Mouse (Mus musculus) forebrain, embryonic 15.5 days (tissue): ENCODE measurements around the gene Vwa3a. TPM values are rescaled to one million over a fixed set of nuclear protein-coding genes. Genes with fewer than 3 reads are reported as not detected.

Source experiments
- ATAC-seq: fragments of 200-750 bp; cut with Nextera tagmentation; replicated peaks from 2 replicates; pipeline ENCODE4 v1.8.0; 2017; ENCODE audit warnings: mild to moderate bottlenecking, moderate TSS enrichment, moderate library complexity
- H3K27ac ChIP-seq: fragments of 300-500 bp; sonication (generic); replicated peaks from 2 replicates; pipeline ENCODE4 v1.5.1; 2015; ENCODE audit warnings: mild to moderate bottlenecking, inconsistent platforms
- H3K27me3 ChIP-seq: fragments of 300-500 bp; sonication (generic); 2 replicates; pipeline ENCODE4 v1.6.1; 2015; ENCODE audit warnings: inconsistent platforms
- H3K36me3 ChIP-seq: fragments of 300-500 bp; sonication (generic); 2 replicates; pipeline ENCODE4 v1.6.1; 2015; ENCODE audit warnings: mild to moderate bottlenecking, inconsistent platforms
- H3K4me1 ChIP-seq: fragments of 300-500 bp; sonication (generic); 2 replicates; pipeline ENCODE4 v1.6.1; 2015; ENCODE audit warnings: inconsistent platforms
- H3K4me2 ChIP-seq: fragments of 300-500 bp; sonication (generic); replicated peaks from 2 replicates; pipeline ENCODE4 v1.6.1; 2015; ENCODE audit warnings: mild to moderate bottlenecking, inconsistent platforms
- H3K4me3 ChIP-seq: fragments of 300-500 bp; sonication (generic); 2 replicates; pipeline ENCODE4 v1.5.1; 2015; ENCODE audit warnings: mild to moderate bottlenecking, inconsistent platforms
- H3K9ac ChIP-seq: fragments of 300-500 bp; sonication (generic); replicated peaks from 2 replicates; pipeline ENCODE4 v1.6.1; 2015; ENCODE audit warnings: mild to moderate bottlenecking, inconsistent platforms
- H3K9me3 ChIP-seq: fragments of 300-500 bp; sonication (generic); 2 replicates; pipeline ENCODE4 v1.6.1; 2016; ENCODE audit warnings: inconsistent platforms
- WGBS: fragments of 180-500 bp; shearing (Covaris S2); methylation state at CpG from one replicate; pipeline ENCODE4 v1.1.7; 2015; ENCODE audit warnings: mixed read lengths; 5-methylcytosine and 5-hydroxymethylcytosine counted together
- polyA plus RNA-seq: library from polyadenylated mRNA; unstranded; fragments of >200 nt; fragmentation: Nextera tagmentation; extraction: Ambion mirVana; gene quantifications from 2 replicates; pipeline ENCODE4 v1.2.1, GENCODE M21; 2015

Vwa3a gene
- polyA plus RNA-seq, 1 experiment from 2014 or later = 1.2 TPM

GRCm38 (mm10) chr7:120842345-120843036 lies 103.4 kb downstream of the Vwa3a start, which contains the start of gene Eef2k:
Gene Eef2k, plus strand, starts transcription at chr7:120842831.
- no peaks in the 10 kb centered on the region for H3K27me3 ChIP-seq
- 4% methylated on average over 34 of the region's 35 CpGs for WGBS

GRCm38 (mm10) chr7:120843037-120843621 lies 104.0 kb downstream of the Vwa3a start:
- Histone ChIP-seq H3K9me3 (no peaks in the 10 kb centered on the region), H3K27me3 (no peaks in the 10 kb centered on the region), H3K9ac (peak overlapping the region; percentile 93), H3K27ac (peak overlapping the region; percentile 99), H3K36me3 (no peaks in the 10 kb centered on the region), H3K4me1 (peaks cover 20% of the 10 kb centered on the region), H3K4me3 (peak overlapping the region; percentile 78), H3K4me2 (peak overlapping the region; percentile 73)
- ATAC-seq = peak; percentile 88
- WGBS = 1% methylated on average over 40 of the region's 40 CpGs

More at GRCm38 (mm10) chr7:120842345-120843036, 103.4 kb downstream of the Vwa3a start, which contains the start of gene Eef2k:
- H3K36me3 ChIP-seq = no peaks in the 10 kb centered on the region
- H3K9me3 ChIP-seq = no peaks in the 10 kb centered on the region
- H3K27ac ChIP-seq = peak within 1 kb of the TSS; percentile 99
- H3K9ac ChIP-seq = peak within 1 kb of the TSS; percentile 93
- peak; percentile 91 for ATAC-seq
- peak within 1 kb of the TSS; percentile 78 for H3K4me3 ChIP-seq
- peak within 1 kb of the TSS; percentile 73 for H3K4me2 ChIP-seq
- H3K4me1 ChIP-seq = peaks cover 20% of the 10 kb centered on the region

GRCm38 (mm10) chr7:120843852-120844435 lies 104.8 kb downstream of the Vwa3a start:
- no peaks in the 10 kb centered on the region for H3K9me3 ChIP-seq
- H3K9ac ChIP-seq = peak overlapping the region; percentile 93
- peak; percentile 12 for ATAC-seq
- H3K4me2 ChIP-seq = peak overlapping the region; percentile 73
- no peaks in the 10 kb centered on the region for H3K36me3 ChIP-seq
- H3K4me1 ChIP-seq = peaks cover 20% of the 10 kb centered on the region
- H3K27ac ChIP-seq = peak overlapping the region; percentile 99
- H3K27me3 ChIP-seq = no peaks in the 10 kb centered on the region
- H3K4me3 ChIP-seq = peak overlapping the region; percentile 78
- 1% methylated on average over 16 of the region's 16 CpGs for WGBS

GRCm38 (mm10) chr7:120844689-120845088 lies 105.6 kb downstream of the Vwa3a start:
- ATAC-seq = no peak

GRCm38 (mm10) chr7:120848831-120849512 lies 109.9 kb downstream of the Vwa3a start:
- H3K27me3 ChIP-seq = no peaks in the 10 kb centered on the region
- H3K36me3 ChIP-seq = no peaks in the 10 kb centered on the region
- H3K4me1 ChIP-seq = peaks cover 21% of the 10 kb centered on the region
- H3K9me3 ChIP-seq = no peaks in the 10 kb centered on the region
- no peak overlapping the region for H3K4me3 ChIP-seq
- ATAC-seq = no peak
- H3K9ac ChIP-seq = no peak overlapping the region
- H3K27ac ChIP-seq = no peak overlapping the region
- H3K4me2 ChIP-seq = no peak overlapping the region
- WGBS = 93% methylated on average over 3 of the region's 3 CpGs

More at GRCm38 (mm10) chr7:120844689-120845088, 105.6 kb downstream of the Vwa3a start:
- 5% methylated on average over 9 of the region's 9 CpGs for WGBS
- Histone ChIP-seq H3K9ac (peak overlapping the region; percentile 93; the same call in 1 of the 2 replicates), H3K4me2 (peak overlapping the region; percentile 73), H3K4me3 (peak overlapping the region; percentile 78), H3K4me1 (peaks cover 20% of the 10 kb centered on the region), H3K27ac (no peak overlapping the region), H3K9me3 (no peaks in the 10 kb centered on the region), H3K27me3 (no peaks in the 10 kb centered on the region), H3K36me3 (no peaks in the 10 kb centered on the region)

GRCm38 (mm10) chr7:120850165-120850564 lies 111.0 kb downstream of the Vwa3a start:
- ATAC-seq = no peak
- Histone ChIP-seq H3K36me3 (no peaks in the 10 kb centered on the region), H3K9me3 (no peaks in the 10 kb centered on the region), H3K4me3 (no peak overlapping the region), H3K27ac (no peak overlapping the region), H3K9ac (no peak overlapping the region), H3K27me3 (no peaks in the 10 kb centered on the region), H3K4me1 (peaks cover 9% of the 10 kb centered on the region), H3K4me2 (no peak overlapping the region)
- WGBS = 96% methylated on average over 3 of the region's 3 CpGs

Other genes starting within 250 kb of the Vwa3a start
- gene Uqcrc2, start 104.1 kb upstream of the Vwa3a start, polyA plus RNA-seq = 217 and 226 TPM in 2 replicates
- 0.27 and 0.34 TPM in 2 replicates for gene Pdzd9, start 69.0 kb upstream of the Vwa3a start, polyA plus RNA-seq
- 14.0 and 15.6 TPM in 2 replicates for gene Mosmo, start 61.7 kb upstream of the Vwa3a start, polyA plus RNA-seq
- not detected in 2 replicates for gene Gm5737, start 73.0 kb downstream of the Vwa3a start, polyA plus RNA-seq
- gene Eef2k, start 103.5 kb downstream of the Vwa3a start, polyA plus RNA-seq = 33.7 and 35.1 TPM in 2 replicates
- 31.6 and 31.9 TPM in 2 replicates for gene Polr3e, start 178.4 kb downstream of the Vwa3a start, polyA plus RNA-seq
- 9.8 and 10.5 TPM in 2 replicates for gene Cdr2, start 243.0 kb downstream of the Vwa3a start, polyA plus RNA-seq
- 0.28 and 0.64 TPM in 2 replicates for gene Mfsd13b, start 243.2 kb downstream of the Vwa3a start, polyA plus RNA-seq